Mouse (Mus musculus) lung, postnatal 36 days (tissue): ENCODE measurements around the gene Sestd1.
A peak's percentile ranks its signal among the peaks of the same experiment; 100 is the strongest.

Experiments used
- DNase-seq: peaks from one replicate; pipeline ENCODE4 v3.0.0; 2022; ENCODE audit warnings: mixed read lengths

The Sestd1 gene

GRCm38 (mm10) chr2:77171444-77172240 lies 108.8 kb downstream of the Sestd1 start:
- peak; percentile 76 for DNase-seq

GRCm38 (mm10) chr2:77170633-77171105 lies 109.7 kb downstream of the Sestd1 start, which contains the start of gene Ccdc141:
TSS of gene Ccdc141 (minus strand) at chr2:77170636.
- DNase-seq, result no peak

- DNase-seq, result peak; percentile 65
These were observed 110.3 kb downstream of the Sestd1 start for GRCm38 (mm10) chr2:77169916-77170632.

GRCm38 (mm10) chr2:77169218-77169617 lies 111.2 kb downstream of the Sestd1 start:
- DNase-seq, result no peak

- DNase-seq, result no peak
These were observed 111.6 kb downstream of the Sestd1 start for GRCm38 (mm10) chr2:77168781-77169180.

- peak; percentile 53 for DNase-seq
These were observed 112.2 kb downstream of the Sestd1 start for GRCm38 (mm10) chr2:77168081-77168685.

- no peak for DNase-seq
These were observed 114.0 kb downstream of the Sestd1 start for GRCm38 (mm10) chr2:77166366-77166765.

GRCm38 (mm10) chr2:77164662-77165061 lies 115.7 kb downstream of the Sestd1 start:
- DNase-seq, result peak; percentile 27

GRCm38 (mm10) chr2:77163381-77163780 lies 117.0 kb downstream of the Sestd1 start:
- no peak for DNase-seq

GRCm38 (mm10) chr2:77162135-77162534 lies 118.3 kb downstream of the Sestd1 start:
- DNase-seq, result peak; percentile 74

- DNase-seq, result no peak
These were observed 122.8 kb downstream of the Sestd1 start for GRCm38 (mm10) chr2:77157546-77157945.

- no peak for DNase-seq
These were observed 126.3 kb downstream of the Sestd1 start for GRCm38 (mm10) chr2:77154080-77154479.

GRCm38 (mm10) chr2:77151255-77151654 lies 129.1 kb downstream of the Sestd1 start:
- no peak for DNase-seq

- no peak for DNase-seq
These were observed 130.8 kb downstream of the Sestd1 start for GRCm38 (mm10) chr2:77149576-77149975.

GRCm38 (mm10) chr2:77148215-77148614 lies 132.2 kb downstream of the Sestd1 start:
- no peak for DNase-seq

GRCm38 (mm10) chr2:77146968-77147367 lies 133.4 kb downstream of the Sestd1 start:
- no peak for DNase-seq

GRCm38 (mm10) chr2:77146291-77146690 lies 134.1 kb downstream of the Sestd1 start:
- no peak for DNase-seq

GRCm38 (mm10) chr2:77143536-77143935 lies 136.9 kb downstream of the Sestd1 start:
- no peak for DNase-seq

- DNase-seq, result no peak
These were observed 141.5 kb downstream of the Sestd1 start for GRCm38 (mm10) chr2:77138879-77139278.

- no peak for DNase-seq
These were observed 145.5 kb downstream of the Sestd1 start for GRCm38 (mm10) chr2:77134906-77135305.

GRCm38 (mm10) chr2:77133407-77133806 lies 147.0 kb downstream of the Sestd1 start:
- DNase-seq, result no peak
